Mouse (Mus musculus): ENCODE measurements at regions not wholly inside any gene's neighbourhood (a gene's known extent, or its start where the extent isn't known, plus 50 kb on each side); places are given as distances from the start of the nearest gene placed in this dataset.

DNA sequence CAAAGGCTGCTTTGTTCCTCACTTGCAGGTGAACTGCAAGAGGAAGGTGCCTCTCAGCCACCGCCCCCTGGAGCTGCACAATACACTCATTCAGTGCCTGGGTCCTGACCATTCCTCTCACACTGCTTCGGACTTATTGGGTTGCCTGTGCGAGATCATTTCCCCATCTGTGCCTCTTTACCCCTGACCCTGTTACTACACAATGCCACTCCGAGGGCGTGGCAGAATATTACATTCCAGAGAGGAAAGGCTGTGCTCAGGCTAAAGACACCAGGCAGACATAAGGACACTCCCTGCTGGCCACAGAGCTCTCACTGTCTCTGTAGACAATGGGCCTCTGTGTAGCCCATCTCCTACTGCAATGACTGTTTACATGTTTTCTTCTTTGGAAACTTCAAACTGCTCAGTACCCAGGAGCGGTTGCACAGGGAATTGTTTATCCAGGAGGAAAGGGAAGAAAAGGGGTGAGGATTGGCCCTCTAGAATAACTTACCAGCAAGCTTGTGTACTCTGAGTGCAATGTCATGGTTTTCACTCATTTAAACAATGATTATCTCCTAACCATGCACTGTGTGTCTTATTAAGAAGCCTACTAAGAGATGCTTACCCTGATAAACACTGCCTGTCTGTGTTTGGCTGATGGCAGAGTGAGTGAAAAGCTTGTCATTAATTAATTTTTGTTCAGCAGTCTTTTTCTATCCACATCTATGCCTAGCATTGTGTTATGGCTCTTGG lies 283.1 kb upstream of the Gm10192 start:
- Histone ChIP-seq H3K9ac (replicated peaks; ENCODE audit: low read depth, low read length) (no peak overlapping the region), H3K4me2 (ENCODE audit: low read length) (no peak overlapping the region), H3K36me3 (ENCODE audit: control insufficient read depth, insufficient read depth) (no peaks in the 10 kb centered on the region), H3K27me3 (replicated peaks; ENCODE audit: control insufficient read depth, insufficient read depth, low read length) (no peaks in the 10 kb centered on the region), H3K27ac (ENCODE audit: low read length) (no peak overlapping the region), H3K4me1 (replicated peaks; ENCODE audit: control insufficient read depth, insufficient read depth, low read length) (no peaks in the 10 kb centered on the region), H3K9me3 (ENCODE audit: control insufficient read depth, low read length) (no peaks in the 10 kb centered on the region), H3K4me3 (replicated peaks; ENCODE audit: low read length) (no peak overlapping the region)
- 40% methylated on average over 6 of the region's 6 CpGs for WGBS
- ATAC-seq = no peak

DNA sequence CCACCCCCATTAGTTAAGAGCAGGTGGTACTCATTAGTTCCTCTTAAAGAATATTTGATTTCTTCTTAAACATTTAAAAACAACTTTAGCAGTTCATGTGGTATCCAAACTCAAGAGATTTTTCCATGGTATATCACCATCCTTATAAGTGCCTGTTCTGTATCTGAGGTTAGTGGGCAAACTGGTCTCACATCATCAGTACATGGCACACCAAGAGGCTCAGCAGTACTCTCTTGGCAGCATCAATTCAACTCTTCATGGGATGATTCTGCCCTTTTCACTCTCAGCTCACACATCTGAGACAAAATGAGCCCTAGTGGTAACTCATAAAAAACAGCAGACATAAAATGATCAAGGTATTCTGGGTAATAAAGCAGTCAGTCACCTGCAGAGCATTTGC lies 282.6 kb upstream of the Gm10192 start:
- no peak for ATAC-seq

DNA sequence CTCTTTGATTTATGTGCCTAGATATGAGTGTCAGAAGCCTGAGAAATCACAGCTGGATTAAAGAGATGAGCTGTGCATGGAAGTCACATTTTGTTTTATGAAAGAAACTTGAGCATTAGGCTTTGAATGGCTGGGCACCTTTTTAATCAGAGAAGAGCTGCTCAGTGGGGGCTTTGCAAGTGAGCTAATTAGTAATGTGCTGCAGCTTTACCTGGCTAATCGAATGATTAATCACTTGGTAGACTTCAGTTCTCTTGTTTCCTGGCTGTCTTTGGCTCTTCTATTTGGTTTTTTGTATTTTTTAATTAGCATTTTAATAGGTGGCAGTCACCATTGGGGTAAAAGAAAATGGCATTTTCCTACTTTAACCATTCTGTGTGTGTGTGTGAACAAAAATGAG lies 278.2 kb upstream of the Gm10192 start:
- H3K4me1 ChIP-seq (replicated peaks; ENCODE audit: control insufficient read depth, insufficient read depth, low read length) = no peaks in the 10 kb centered on the region
- no peak overlapping the region for H3K27ac ChIP-seq (ENCODE audit: low read length)
- H3K9me3 ChIP-seq (ENCODE audit: control insufficient read depth, low read length) = no peaks in the 10 kb centered on the region
- no peak overlapping the region for H3K4me2 ChIP-seq (ENCODE audit: low read length)
- H3K9ac ChIP-seq (replicated peaks; ENCODE audit: low read depth, low read length) = no peak overlapping the region
- no peaks in the 10 kb centered on the region for H3K27me3 ChIP-seq (replicated peaks; ENCODE audit: control insufficient read depth, insufficient read depth, low read length)
- ATAC-seq = no peak
- no peaks in the 10 kb centered on the region for H3K36me3 ChIP-seq (ENCODE audit: control insufficient read depth, insufficient read depth)
- no peak overlapping the region for H3K4me3 ChIP-seq (replicated peaks; ENCODE audit: low read length)
- WGBS = 0% methylated on average over 1 of the region's 1 CpGs

More for the DNA sequence above, 282.6 kb upstream of the Gm10192 start:
- Histone ChIP-seq H3K4me3 (replicated peaks; ENCODE audit: low read length) (no peak overlapping the region), H3K9me3 (ENCODE audit: control insufficient read depth, low read length) (no peaks in the 10 kb centered on the region), H3K9ac (replicated peaks; ENCODE audit: low read depth, low read length) (no peak overlapping the region), H3K4me1 (replicated peaks; ENCODE audit: control insufficient read depth, insufficient read depth, low read length) (no peaks in the 10 kb centered on the region), H3K4me2 (ENCODE audit: low read length) (no peak overlapping the region), H3K27me3 (replicated peaks; ENCODE audit: control insufficient read depth, insufficient read depth, low read length) (no peaks in the 10 kb centered on the region), H3K27ac (ENCODE audit: low read length) (no peak overlapping the region), H3K36me3 (ENCODE audit: control insufficient read depth, insufficient read depth) (no peaks in the 10 kb centered on the region)

DNA sequence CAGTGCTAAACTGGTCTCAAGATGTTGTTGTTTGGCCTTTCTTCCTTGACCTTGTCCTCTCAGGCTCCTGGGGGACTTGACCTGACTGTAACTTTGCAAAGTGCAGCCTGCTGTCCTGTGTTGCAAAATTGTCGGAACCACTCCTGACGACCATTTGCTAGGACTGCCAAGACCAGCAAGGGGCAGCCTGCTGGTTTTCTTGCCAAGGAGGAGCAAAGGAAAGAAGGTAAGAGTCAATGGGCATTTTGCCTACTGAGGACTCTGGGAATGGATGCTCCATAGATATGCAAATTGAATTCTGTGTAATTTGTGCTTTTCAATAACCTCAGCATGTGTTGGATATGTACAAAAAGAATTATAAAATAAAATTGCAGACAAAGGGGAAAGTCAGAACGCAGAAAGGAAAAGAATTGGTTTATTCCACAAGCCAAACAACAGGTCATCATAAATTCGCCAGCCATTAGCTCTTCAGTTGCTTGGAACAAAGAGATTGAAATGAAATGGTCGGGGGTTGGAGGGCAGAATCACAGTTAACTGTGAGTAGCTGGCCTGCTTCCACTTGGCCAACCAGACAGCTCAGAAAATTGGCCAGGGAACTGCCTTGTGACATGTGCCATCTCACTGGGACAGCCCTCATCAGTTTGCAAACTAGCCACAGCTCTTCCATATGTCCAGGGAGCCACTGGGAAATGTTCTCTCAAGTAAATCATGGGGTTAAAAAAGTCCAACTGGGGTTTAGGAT lies 256.5 kb upstream of the Gm10192 start:
- H3K27ac ChIP-seq (ENCODE audit: low read length) = no peak overlapping the region
- 38% methylated on average over 5 of the region's 5 CpGs for WGBS
- peaks cover 7% of the 10 kb centered on the region for H3K4me1 ChIP-seq (replicated peaks; ENCODE audit: control insufficient read depth, insufficient read depth, low read length)
- no peaks in the 10 kb centered on the region for H3K36me3 ChIP-seq (ENCODE audit: control insufficient read depth, insufficient read depth)
- H3K4me2 ChIP-seq (ENCODE audit: low read length) = no peak overlapping the region
- H3K9me3 ChIP-seq (ENCODE audit: control insufficient read depth, low read length) = 0 out of 2 replicates have a peak, but pooled peaks cover 5% of the 10 kb centered on the region
- H3K27me3 ChIP-seq (replicated peaks; ENCODE audit: control insufficient read depth, insufficient read depth, low read length) = no peaks in the 10 kb centered on the region
- no peak overlapping the region for H3K9ac ChIP-seq (replicated peaks; ENCODE audit: low read depth, low read length)
- no peak overlapping the region for H3K4me3 ChIP-seq (replicated peaks; ENCODE audit: low read length)
- peak; percentile 75 for ATAC-seq

DNA sequence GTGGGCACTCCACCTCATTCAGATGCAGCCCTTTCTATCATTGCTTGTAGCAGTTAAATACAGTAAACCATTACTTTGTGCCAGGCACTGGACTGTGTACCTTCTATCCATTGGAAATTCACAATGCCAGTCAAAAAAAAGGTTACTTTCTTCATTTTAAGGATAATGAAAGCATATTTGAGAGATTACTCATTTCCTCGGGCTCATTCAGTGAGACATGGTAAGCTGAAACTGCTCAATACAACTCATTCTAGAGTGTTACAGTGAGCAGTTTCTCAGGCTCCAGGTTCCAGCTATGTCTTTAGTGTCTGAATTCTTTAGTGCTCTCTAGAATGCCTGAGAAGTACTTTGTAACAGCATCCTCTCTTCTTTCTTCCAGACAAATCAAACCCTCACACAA lies 249.7 kb upstream of the Gm10192 start:
- no peak overlapping the region for H3K27ac ChIP-seq (ENCODE audit: low read length)
- no peaks in the 10 kb centered on the region for H3K9me3 ChIP-seq (ENCODE audit: control insufficient read depth, low read length)
- no peak for ATAC-seq
- no peak overlapping the region for H3K4me2 ChIP-seq (ENCODE audit: low read length)
- no peaks in the 10 kb centered on the region for H3K36me3 ChIP-seq (ENCODE audit: control insufficient read depth, insufficient read depth)
- no peak overlapping the region for H3K9ac ChIP-seq (replicated peaks; ENCODE audit: low read depth, low read length)
- no peak overlapping the region for H3K4me3 ChIP-seq (replicated peaks; ENCODE audit: low read length)
- 47% methylated on average over 1 of the region's 1 CpGs for WGBS
- H3K27me3 ChIP-seq (replicated peaks; ENCODE audit: control insufficient read depth, insufficient read depth, low read length) = no peaks in the 10 kb centered on the region
- H3K4me1 ChIP-seq (replicated peaks; ENCODE audit: control insufficient read depth, insufficient read depth, low read length) = no peaks in the 10 kb centered on the region

DNA sequence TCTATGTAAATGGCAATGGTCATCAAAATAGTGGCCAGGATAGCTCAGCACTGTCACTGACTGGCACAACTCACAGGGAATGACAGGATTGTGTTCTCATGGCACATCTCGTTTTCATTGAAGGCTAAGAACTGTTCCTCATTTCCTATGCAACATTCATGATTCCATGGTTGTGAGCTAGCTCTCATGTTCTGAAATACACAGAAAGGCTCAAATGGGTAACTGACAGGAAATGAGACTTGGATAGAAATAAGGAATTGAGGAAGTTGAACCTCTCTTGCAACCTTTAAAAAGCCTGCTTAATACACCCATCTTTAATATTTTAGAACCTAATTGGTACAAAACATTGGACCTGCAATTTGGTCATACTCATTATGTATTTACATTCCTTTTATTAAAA lies 249.1 kb upstream of the Gm10192 start:
- no peak overlapping the region for H3K4me3 ChIP-seq (replicated peaks; ENCODE audit: low read length)
- WGBS = 83% methylated on average over 1 of the region's 1 CpGs
- H3K4me2 ChIP-seq (ENCODE audit: low read length) = no peak overlapping the region
- no peaks in the 10 kb centered on the region for H3K36me3 ChIP-seq (ENCODE audit: control insufficient read depth, insufficient read depth)
- no peaks in the 10 kb centered on the region for H3K4me1 ChIP-seq (replicated peaks; ENCODE audit: control insufficient read depth, insufficient read depth, low read length)
- H3K9ac ChIP-seq (replicated peaks; ENCODE audit: low read depth, low read length) = no peak overlapping the region
- H3K27ac ChIP-seq (ENCODE audit: low read length) = no peak overlapping the region
- no peaks in the 10 kb centered on the region for H3K9me3 ChIP-seq (ENCODE audit: control insufficient read depth, low read length)
- no peak for ATAC-seq
- no peaks in the 10 kb centered on the region for H3K27me3 ChIP-seq (replicated peaks; ENCODE audit: control insufficient read depth, insufficient read depth, low read length)

DNA sequence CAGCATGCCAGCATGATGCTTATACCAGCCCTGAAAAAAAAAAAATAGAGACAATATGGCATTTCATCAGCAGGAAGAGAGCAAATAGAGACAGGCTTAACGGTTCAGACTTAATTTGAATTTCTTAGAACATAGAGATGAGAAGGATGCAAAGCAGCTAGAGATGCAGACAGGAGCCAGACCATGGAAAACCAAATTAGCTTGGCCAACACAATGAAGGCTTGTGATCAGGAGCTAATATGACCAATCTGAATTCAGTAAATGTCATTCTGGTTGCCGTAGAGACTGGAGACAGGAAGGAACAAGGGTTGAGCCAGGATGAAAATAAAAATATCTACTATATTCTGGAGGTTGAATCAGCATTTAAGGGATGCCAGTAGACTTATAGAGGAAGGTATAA lies 248.3 kb upstream of the Gm10192 start:
- no peaks in the 10 kb centered on the region for H3K4me1 ChIP-seq (replicated peaks; ENCODE audit: control insufficient read depth, insufficient read depth, low read length)
- no peak overlapping the region for H3K4me2 ChIP-seq (ENCODE audit: low read length)
- H3K4me3 ChIP-seq (replicated peaks; ENCODE audit: low read length) = no peak overlapping the region
- no peak; the same call in 1 of the 2 replicates for ATAC-seq
- H3K9ac ChIP-seq (replicated peaks; ENCODE audit: low read depth, low read length) = no peak overlapping the region
- no peaks in the 10 kb centered on the region for H3K27me3 ChIP-seq (replicated peaks; ENCODE audit: control insufficient read depth, insufficient read depth, low read length)
- no peaks in the 10 kb centered on the region for H3K36me3 ChIP-seq (ENCODE audit: control insufficient read depth, insufficient read depth)
- 27% methylated on average over 2 of the region's 2 CpGs for WGBS
- H3K27ac ChIP-seq (ENCODE audit: low read length) = no peak overlapping the region
- H3K9me3 ChIP-seq (ENCODE audit: control insufficient read depth, low read length) = no peaks in the 10 kb centered on the region

DNA sequence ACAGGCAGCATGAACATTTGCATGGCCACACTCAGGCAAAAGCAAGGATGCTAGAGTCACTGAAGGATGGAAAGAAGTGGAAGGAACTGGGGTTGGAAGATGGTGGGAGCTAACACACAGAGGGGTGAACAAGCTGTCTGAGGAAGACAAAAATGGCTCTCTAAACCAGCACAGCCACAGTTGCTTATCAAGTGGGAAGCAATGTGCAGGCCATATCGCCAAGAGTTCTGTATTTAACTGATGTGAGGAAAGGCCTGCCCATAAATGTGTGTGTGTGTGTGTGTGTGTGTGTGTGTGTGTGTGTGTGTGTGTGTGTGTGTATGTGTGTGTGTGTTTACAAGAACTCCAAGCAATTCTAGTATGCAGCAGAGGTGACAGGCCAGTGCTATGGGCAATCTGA lies 236.9 kb upstream of the Gm10192 start:
- Histone ChIP-seq H3K9ac (replicated peaks; ENCODE audit: low read depth, low read length) (no peak overlapping the region), H3K27me3 (replicated peaks; ENCODE audit: control insufficient read depth, insufficient read depth, low read length) (no peaks in the 10 kb centered on the region), H3K4me2 (ENCODE audit: low read length) (no peak overlapping the region), H3K36me3 (ENCODE audit: control insufficient read depth, insufficient read depth) (no peaks in the 10 kb centered on the region), H3K4me1 (replicated peaks; ENCODE audit: control insufficient read depth, insufficient read depth, low read length) (peaks cover 4% of the 10 kb centered on the region; the same call in 1 of the 2 replicates), H3K9me3 (ENCODE audit: control insufficient read depth, low read length) (no peaks in the 10 kb centered on the region), H3K4me3 (replicated peaks; ENCODE audit: low read length) (no peak overlapping the region), H3K27ac (ENCODE audit: low read length) (no peak overlapping the region)
- 92% methylated on average over 1 of the region's 1 CpGs for WGBS
- no peak for ATAC-seq

DNA sequence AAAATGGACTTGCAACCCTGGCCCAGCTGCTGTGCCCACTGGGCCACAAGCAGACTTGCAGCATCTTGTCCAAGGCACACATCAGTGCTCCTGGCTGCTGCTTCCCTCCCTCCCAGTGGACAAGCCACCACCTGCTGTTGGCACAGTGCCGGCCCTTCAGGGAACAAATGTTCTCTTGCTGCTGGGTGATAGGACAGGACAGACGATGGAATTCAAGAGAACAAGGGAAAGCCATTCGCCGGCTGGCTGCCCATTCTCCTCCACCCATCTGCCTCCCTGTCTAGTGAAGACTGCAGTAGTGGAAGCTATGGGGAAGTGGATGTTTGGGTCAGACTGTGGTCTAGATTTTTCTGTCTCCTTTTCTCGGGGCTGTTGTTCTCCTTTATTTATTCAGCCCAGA lies 235.7 kb upstream of the Gm10192 start:
- Histone ChIP-seq H3K4me3 (replicated peaks; ENCODE audit: low read length) (no peak overlapping the region), H3K4me2 (ENCODE audit: low read length) (no peak overlapping the region), H3K27ac (ENCODE audit: low read length) (no peak overlapping the region), H3K9ac (replicated peaks; ENCODE audit: low read depth, low read length) (no peak overlapping the region), H3K27me3 (replicated peaks; ENCODE audit: control insufficient read depth, insufficient read depth, low read length) (no peaks in the 10 kb centered on the region), H3K9me3 (ENCODE audit: control insufficient read depth, low read length) (no peaks in the 10 kb centered on the region), H3K36me3 (ENCODE audit: control insufficient read depth, insufficient read depth) (no peaks in the 10 kb centered on the region), H3K4me1 (replicated peaks; ENCODE audit: control insufficient read depth, insufficient read depth, low read length) (peaks cover 4% of the 10 kb centered on the region; the same call in 1 of the 2 replicates)
- WGBS = 7% methylated on average over 5 of the region's 5 CpGs
- ATAC-seq = peak; percentile 84
